Mouse (Mus musculus) liver, adult 2 months (tissue): ENCODE data around the gene Mest. TPM values are rescaled to one million over a fixed set of nuclear protein-coding genes. Genes with fewer than 3 reads are reported as not detected.

Experiments used
- DNase-seq: peaks from one replicate; pipeline ENCODE4 v3.0.0-alpha.2; 2011; ENCODE audit warnings: low read depth, low spot score; ENCODE audit errors: extremely low read depth
- H3K27ac ChIP-seq: fragments of 200-500 bp; replicated peaks from 2 replicates; pipeline ENCODE4 v1.5.1; 2012; ENCODE audit warnings: low read depth, mild to moderate bottlenecking, control low read depth, inconsistent platforms, low read length; ENCODE audit not compliant: insufficient read depth
- H3K27me3 ChIP-seq: fragments of 200-500 bp; 2 replicates; pipeline ENCODE4 v1.6.1; 2012; ENCODE audit warnings: mild to moderate bottlenecking, moderate library complexity, low read length, inconsistent platforms; ENCODE audit not compliant: control insufficient read depth, insufficient read depth
- H3K36me3 ChIP-seq: fragments of 200-500 bp; 2 replicates; pipeline ENCODE4 v1.6.1; 2012; ENCODE audit warnings: low read length, inconsistent platforms; ENCODE audit not compliant: control insufficient read depth, insufficient read depth
- H3K4me1 ChIP-seq: fragments of 200-500 bp; 2 replicates; pipeline ENCODE4 v1.6.1; 2011; ENCODE audit warnings: low read length; ENCODE audit not compliant: control insufficient read depth, insufficient read depth
- H3K4me3 ChIP-seq: fragments of 200-500 bp; 2 replicates; pipeline ENCODE4 v1.5.1; 2011; ENCODE audit warnings: low read depth, mild to moderate bottlenecking, control low read depth, low read length, moderate library complexity; ENCODE audit not compliant: insufficient read depth
- H3K79me2 ChIP-seq: fragments of 200-500 bp; 2 replicates; pipeline ENCODE4 v1.6.1; 2012; ENCODE audit warnings: inconsistent platforms, mild to moderate bottlenecking, low read length, moderate library complexity; ENCODE audit not compliant: control insufficient read depth, insufficient read depth
- H3K9ac ChIP-seq: fragments of 200-500 bp; 2 replicates; pipeline ENCODE4 v1.6.1; 2012; ENCODE audit warnings: low read depth, mild to moderate bottlenecking, control low read depth, inconsistent platforms, low read length
- CTCF ChIP-seq: fragments of 200-500 bp; IDR thresholded peaks from 2 replicates; pipeline ENCODE4 v1.5.1; 2011; ENCODE audit warnings: low read depth, low read length, control low read depth
- POLR2A ChIP-seq: fragments of 200-500 bp; IDR thresholded peaks from 2 replicates; pipeline ENCODE4 v1.6.1; 2011; ENCODE audit warnings: low read length, control low read depth; ENCODE audit not compliant: insufficient read depth; ENCODE audit errors: extremely low read depth
- WGBS: fragments of 180-500 bp; shearing (Covaris S2); methylation state at CpG from one replicate; pipeline ENCODE4 v1.1.7; 2018; 5-methylcytosine and 5-hydroxymethylcytosine counted together
- polyA plus RNA-seq: library from polyadenylated mRNA; depleted of rRNA; stranded (reverse); fragments of >200 nt; gene quantifications from 2 replicates; pipeline ENCODE4 v1.2.3, GENCODE M21; 2012; rRNA removed
- total RNA-seq: library from RNA; depleted of rRNA; stranded (reverse); fragments of >200 nt; gene quantifications from 2 replicates; pipeline ENCODE4 v1.2.3, GENCODE M21; 2014; rRNA removed

Mest gene
- total RNA-seq, result 1.9 and 9.4 TPM in 2 replicates
- 7.1 and 8.6 TPM in 2 replicates for polyA plus RNA-seq

DNA sequence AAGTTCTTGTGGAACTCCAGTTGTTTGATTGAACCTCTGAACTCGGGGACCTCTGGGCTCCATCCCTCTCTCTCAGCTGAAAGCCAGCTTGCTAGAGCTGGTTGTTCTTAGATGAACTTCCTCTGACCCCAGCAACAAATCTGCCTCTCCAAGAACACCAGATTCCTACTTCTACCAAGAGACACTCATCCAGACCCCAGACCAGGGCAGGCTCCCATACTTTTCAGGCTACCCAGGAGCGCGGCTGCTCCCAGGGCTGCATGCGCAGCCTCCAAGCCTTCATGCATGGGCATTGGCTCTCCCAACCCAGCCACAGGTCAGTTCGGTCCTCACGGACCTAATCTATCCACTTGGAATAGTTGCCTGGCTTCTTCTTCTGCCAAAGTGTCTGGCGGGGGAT is at the start of gene Mest:
Gene Mest (plus strand): TSS at position 217 of the 400 bp plus-strand sequence.
- H3K27me3 ChIP-seq, result no peaks in the 10 kb centered on the region
- H3K4me3 ChIP-seq, result no peak within 1 kb of the TSS
- WGBS, result 79% methylated on average over 7 of the region's 7 CpGs
- no peak for TF ChIP-seq CTCF
- no peak for TF ChIP-seq POLR2A
- H3K4me1 ChIP-seq, result no peaks in the 10 kb centered on the region
- no peaks in the 10 kb centered on the region for H3K79me2 ChIP-seq
- no peak within 1 kb of the TSS for H3K9ac ChIP-seq
- peak; percentile 15 for DNase-seq
- no peaks in the 10 kb centered on the region for H3K36me3 ChIP-seq
- no peak within 1 kb of the TSS for H3K27ac ChIP-seq

- Histone ChIP-seq H3K36me3 (no peaks in the 10 kb centered on the region), H3K4me1 (no peaks in the 10 kb centered on the region), H3K27ac (no peak overlapping the region), H3K9ac (no peak overlapping the region), H3K79me2 (no peaks in the 10 kb centered on the region), H3K4me3 (no peak overlapping the region), H3K27me3 (no peaks in the 10 kb centered on the region)
- TF ChIP-seq POLR2A, result no peak
- TF ChIP-seq CTCF, result no peak
- no peak for DNase-seq
- 72% methylated on average over 14 of the region's 14 CpGs for WGBS
Measured at GRCm38 (mm10) chr6:30673764-30674561, 49.4 kb upstream of the Mest start.

DNA sequence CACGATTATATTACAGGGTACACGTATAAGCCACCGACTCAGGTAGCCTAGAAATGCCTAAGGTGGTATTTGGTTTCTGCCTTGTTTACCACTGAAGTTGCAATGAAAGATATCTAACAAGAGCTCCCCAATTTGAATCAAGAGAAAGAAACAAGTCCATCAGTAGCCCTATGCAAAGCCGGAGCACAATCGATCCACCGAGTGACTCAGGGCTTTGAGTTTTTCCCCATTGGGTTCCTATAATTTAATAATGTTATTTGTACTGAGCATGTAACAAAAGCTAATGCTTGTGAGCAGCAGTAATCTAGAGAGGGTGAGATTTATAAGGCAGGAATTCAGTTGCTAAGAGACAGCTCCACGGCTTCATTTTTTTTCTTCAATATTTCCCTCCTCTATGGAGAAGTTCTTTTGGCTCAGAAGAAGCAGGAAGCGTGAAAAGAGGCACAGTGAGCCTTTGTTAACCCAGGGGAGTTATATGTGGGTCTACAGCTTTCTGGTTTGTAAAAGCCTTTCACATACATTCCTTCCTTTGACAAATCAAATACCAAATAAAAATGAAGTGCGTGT is 48.5 kb upstream of the Mest start:
- no peaks in the 10 kb centered on the region for H3K79me2 ChIP-seq
- DNase-seq, result no peak
- no peaks in the 10 kb centered on the region for H3K4me1 ChIP-seq
- no peak overlapping the region for H3K27ac ChIP-seq
- WGBS, result 81% methylated on average over 9 of the region's 9 CpGs
- no peaks in the 10 kb centered on the region for H3K36me3 ChIP-seq
- TF ChIP-seq CTCF, result no peak
- no peak for TF ChIP-seq POLR2A
- no peaks in the 10 kb centered on the region for H3K27me3 ChIP-seq
- no peak overlapping the region for H3K4me3 ChIP-seq
- H3K9ac ChIP-seq, result no peak overlapping the region

GRCm38 (mm10) chr6:30675281-30675771 is 48.0 kb upstream of the Mest start:
- H3K9ac ChIP-seq, result no peak overlapping the region
- DNase-seq, result no peak
- no peak overlapping the region for H3K27ac ChIP-seq

GRCm38 (mm10) chr6:30676506-30676905 is 46.8 kb upstream of the Mest start:
- Histone ChIP-seq H3K9ac (no peak overlapping the region), H3K27ac (no peak overlapping the region), H3K36me3 (no peaks in the 10 kb centered on the region), H3K27me3 (no peaks in the 10 kb centered on the region), H3K4me3 (no peak overlapping the region), H3K4me1 (no peaks in the 10 kb centered on the region), H3K79me2 (no peaks in the 10 kb centered on the region)
- WGBS, result 96% methylated on average over 6 of the region's 6 CpGs
- DNase-seq, result no peak
- TF ChIP-seq CTCF (no peak), POLR2A (no peak)

More at GRCm38 (mm10) chr6:30675281-30675771, 48.0 kb upstream of the Mest start:
- Histone ChIP-seq H3K27me3 (no peaks in the 10 kb centered on the region), H3K36me3 (no peaks in the 10 kb centered on the region), H3K4me1 (no peaks in the 10 kb centered on the region), H3K79me2 (no peaks in the 10 kb centered on the region), H3K4me3 (no peak overlapping the region)
- no peak for TF ChIP-seq POLR2A
- no peak for TF ChIP-seq CTCF
- WGBS, result 67% methylated on average over 11 of the region's 11 CpGs

DNA sequence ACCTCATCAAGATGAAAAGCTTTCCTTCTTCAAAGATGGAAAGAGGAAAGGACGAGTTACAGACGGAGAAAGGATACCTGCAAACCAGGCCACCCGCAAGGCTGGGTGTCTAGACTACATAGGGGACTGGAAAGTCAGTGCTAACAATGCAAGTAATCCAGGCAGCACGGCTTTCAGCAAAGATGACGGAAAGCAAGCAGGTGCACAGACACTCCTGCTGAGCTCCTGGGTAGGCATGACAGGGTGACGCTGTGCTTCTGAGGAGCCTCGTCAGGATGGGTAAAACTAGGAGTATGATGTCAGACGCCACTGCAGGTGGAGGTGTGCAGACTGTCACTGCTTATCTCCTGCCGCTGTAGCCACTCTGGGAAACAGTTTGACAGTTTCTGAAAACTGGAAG is 45.8 kb upstream of the Mest start:
- Histone ChIP-seq H3K4me3 (no peak overlapping the region), H3K27me3 (no peaks in the 10 kb centered on the region), H3K9ac (no peak overlapping the region), H3K79me2 (no peaks in the 10 kb centered on the region), H3K27ac (no peak overlapping the region), H3K36me3 (no peaks in the 10 kb centered on the region), H3K4me1 (no peaks in the 10 kb centered on the region)
- 94% methylated on average over 9 of the region's 9 CpGs for WGBS
- DNase-seq, result no peak
- TF ChIP-seq POLR2A (no peak), CTCF (no peak)
